Mouse (Mus musculus) gastrocnemius, postnatal 4 days (tissue): Measurements from ENCODE around the gene Faap20. TPM values are rescaled to one million over a fixed set of nuclear protein-coding genes. Genes with fewer than 3 reads are reported as not detected.

Experiments
- DNase-seq, 2 experiments: peaks; one replicate each; pipeline ENCODE4 v3.0.0; 2021 to 2022; ENCODE audit warnings: low spot score in 2 of 2, mixed read lengths in 2 of 2
- long read RNA-seq, 2 experiments: library from polyadenylated mRNA; stranded (forward); transcript quantifications; one replicate each; pipeline ENCODE4 v2.0.0; 2021
- total RNA-seq, 2 experiments: library from RNA; stranded (reverse); gene quantifications; 2 replicates each; pipeline ENCODE4 v1.2.3; 2021

The Faap20 gene
- 10 to 100 TPM; 41.0 to 44.3 TPM for total RNA-seq
- long read RNA-seq, experiment 1, transcript Faap20-210 (4 exons, 1,076 nt), result minor isoform, 23 of 64 reads
- long read RNA-seq, experiment 1, transcript Faap20-201 (3 exons, 1,479 nt), result major isoform, 32 of 64 reads
- long read RNA-seq, experiment 1, partial matches to known transcripts, result 0 of 64 reads
- long read RNA-seq, experiment 1, other reads (novel, unspliced or antisense), result 5 of 64 reads
- long read RNA-seq, experiment 2, transcript Faap20-210 (4 exons, 1,076 nt), result major isoform, 25 of 61 reads
- long read RNA-seq, experiment 2, transcript Faap20-201 (3 exons, 1,479 nt), result minor isoform, 24 of 61 reads
- long read RNA-seq, experiment 2, partial matches to known transcripts, result 2 of 61 reads
- long read RNA-seq, experiment 2, other reads (novel, unspliced or antisense), result 6 of 61 reads

DNA sequence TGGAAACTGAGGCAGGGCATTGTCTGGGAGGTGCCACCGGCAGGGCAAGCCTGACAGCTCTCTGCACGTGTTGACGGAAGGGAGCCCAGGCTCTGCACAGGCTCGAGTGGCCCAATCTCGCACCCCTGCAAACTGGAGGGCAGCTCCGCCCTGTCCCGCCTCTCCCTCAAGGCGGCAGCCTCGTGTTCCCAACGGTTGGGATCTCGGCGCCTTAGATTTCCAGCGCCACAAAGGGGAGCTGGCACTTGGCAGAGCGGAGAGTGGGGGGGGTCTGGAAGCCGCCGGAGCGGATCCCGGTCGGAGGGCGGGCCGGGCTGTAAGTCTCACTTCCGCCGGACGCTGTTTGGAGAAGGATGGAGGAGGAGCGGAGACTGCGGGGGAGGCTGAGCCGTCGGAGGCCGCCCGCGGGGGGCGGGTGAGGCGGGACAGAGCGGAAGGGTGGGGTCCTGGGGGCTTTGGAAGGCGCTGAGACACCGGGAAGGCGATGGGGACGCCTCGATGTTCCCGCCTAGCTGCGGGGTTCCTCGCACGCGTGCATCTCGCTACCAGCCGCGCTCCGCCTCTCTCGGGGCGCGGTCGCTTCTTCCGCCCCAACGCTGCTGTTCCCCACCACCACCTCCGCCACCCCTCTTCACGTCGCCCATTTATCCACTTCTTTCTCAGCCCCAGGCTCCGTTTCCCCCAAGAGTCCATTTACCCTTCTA lies at the start of gene Faap20:
Gene Faap20 (plus strand): TSS at position 155 of the 704 bp plus-strand sequence.
- peak; percentile 88 to 93 for DNase-seq

DNA sequence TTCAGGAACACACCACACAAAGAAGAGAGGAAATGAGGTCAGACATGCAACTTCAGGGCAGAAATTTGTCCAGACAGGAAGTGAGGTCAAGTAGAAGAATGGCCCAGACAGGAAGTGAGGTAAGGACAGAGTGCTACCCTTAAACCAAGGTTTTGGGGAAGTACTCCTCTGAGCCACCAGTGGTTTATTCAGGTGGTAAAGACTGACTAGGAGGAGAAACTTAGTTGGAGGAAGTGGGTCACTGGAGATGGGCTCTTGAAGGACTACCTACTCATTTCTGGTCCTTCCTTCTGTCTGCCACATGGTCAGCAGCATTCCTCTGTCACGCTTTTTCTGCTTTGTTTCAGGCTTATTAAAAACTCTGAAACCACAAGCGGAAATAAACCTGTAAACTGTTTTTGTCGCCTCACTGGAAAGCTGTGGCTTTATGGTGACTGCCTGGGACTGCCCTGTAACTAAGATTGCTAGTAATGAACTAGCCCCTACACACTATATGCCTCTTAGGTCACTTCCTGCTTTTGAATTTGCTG lies 48.7 kb upstream of the Faap20 start:
- no peak for DNase-seq

DNA sequence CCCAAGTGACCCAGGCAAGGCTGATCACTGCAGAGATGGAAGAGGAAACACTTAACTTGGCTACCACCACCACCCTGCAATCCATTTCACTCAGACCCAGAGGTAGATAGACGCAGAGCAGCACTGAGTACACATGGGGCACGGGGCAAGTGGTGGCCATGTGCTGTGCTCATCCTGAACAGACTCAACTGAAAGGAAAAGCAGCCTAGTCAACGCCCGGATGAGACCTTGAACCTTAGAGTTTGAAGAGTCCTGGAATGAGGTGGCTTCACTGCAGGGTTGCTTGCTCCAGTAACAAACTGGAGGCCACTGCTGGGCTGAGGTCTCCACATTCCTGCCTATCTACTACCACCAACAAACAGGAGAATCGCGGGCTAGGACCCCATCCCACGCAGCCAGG lies 47.8 kb upstream of the Faap20 start:
- DNase-seq, result peak in 1 of 2 experiments; percentile 9

DNA sequence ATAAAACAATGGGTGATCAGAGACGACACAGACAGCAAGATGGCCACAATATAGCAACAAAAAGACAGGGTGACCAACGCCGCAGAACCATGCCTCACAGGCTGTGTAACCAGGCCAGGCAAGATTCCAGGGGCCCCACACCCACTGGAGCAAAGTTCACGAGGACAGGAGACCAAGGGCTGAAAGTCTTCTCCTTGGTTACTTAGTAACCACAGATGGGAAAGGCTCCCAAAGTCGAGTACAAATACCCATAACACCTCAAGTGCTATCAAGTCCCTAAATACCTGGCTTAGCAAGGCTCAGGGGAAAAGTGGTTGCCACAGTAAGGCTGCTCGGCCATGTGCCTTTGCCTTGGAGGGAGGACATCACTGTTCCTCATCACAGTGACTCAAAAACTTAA lies 43.7 kb upstream of the Faap20 start:
- no peak for DNase-seq

DNA sequence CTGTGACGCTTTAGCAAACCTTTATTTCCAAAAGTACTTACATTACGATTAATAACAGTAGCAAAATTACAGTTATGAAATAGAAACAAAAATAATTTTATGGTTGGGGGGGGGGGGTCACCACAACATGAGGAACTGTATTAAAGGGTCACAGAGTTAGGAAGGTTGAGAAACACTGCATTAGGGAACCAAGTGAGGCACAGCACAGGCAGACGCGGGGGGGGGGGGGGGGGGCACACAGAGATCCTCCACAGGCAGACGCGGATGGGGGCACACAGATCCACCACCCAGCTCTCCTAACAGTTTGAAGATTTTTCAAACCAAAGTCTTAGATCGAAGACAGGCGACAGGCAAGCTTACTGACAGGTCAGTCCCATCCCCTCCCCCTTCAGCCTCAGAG lies 43.1 kb upstream of the Faap20 start:
- DNase-seq, result no peak

DNA sequence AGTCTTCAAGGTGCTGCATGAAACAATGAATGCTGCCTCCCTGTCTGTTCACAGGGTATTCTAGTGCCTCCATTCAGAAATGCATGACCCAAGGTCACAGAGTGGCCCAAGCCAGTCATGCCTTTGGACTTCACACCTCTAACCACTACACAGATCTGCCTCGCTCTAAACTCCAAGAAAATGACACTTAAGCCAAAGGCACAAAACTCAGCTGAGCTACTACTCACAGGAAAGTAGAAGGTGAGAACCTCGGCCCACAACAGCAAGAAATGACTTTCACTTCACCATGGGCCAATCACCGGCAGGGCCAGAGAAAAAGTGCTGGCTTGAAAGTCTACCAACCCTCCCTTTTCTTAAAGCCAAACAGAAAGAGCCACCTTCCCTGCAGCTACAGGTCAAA lies 41.8 kb upstream of the Faap20 start:
- no peak for DNase-seq

DNA sequence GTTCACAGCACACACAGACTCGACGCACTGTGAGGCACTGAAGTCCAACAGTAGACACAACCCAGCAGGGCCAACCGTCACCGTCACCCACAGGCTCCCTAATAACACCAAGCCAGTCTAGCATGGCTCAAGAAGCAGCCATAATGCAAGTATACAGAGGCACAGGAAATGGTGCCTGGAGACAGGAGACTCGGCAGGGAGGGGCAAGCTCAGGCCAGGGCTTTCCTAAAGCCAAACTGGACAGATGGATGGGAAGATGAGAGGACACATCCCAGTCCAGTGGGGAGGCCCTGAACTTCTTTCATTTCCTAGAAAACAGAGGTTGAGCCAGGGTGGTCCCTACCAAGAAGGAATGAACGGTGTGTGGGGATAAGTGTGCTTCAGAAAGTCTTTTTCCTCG lies 41.0 kb upstream of the Faap20 start:
- DNase-seq, result no peak

DNA sequence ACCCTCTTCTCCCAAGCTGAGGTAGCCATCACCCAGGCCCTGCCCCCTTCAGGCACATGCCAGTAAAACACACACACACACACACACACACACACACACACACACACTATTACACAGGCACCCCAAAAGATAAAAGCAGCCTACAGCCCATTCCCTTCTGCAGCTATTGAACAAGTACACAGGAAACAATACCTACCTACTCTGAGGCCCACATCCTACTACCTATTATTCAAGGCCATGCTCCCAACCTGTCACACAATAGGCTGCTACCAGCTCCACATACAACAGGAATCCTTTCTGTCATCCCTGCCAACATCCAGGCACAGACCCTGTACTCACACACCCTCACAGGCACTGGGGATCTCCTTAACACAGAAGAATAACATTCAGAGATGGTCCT lies 40.5 kb upstream of the Faap20 start:
- DNase-seq, result no peak

DNA sequence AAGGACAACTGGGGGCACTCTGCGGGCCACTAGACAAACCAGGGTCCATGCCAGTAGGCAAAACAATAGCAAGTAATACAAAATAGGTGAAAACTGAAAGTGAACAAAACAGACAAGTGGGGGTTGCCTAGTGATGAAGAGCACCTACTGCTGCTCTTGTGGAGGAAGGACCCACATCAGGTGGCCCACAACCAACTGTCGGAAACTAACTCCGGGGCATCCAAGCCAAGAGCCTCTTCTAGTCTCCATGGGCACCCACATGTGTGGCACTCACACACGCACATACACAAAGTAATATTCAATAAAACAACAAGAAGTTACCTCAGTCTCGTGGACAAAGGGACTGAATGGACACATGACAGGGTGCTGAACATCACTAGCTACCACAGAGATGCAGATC lies 40.1 kb upstream of the Faap20 start:
- no peak for DNase-seq

DNA sequence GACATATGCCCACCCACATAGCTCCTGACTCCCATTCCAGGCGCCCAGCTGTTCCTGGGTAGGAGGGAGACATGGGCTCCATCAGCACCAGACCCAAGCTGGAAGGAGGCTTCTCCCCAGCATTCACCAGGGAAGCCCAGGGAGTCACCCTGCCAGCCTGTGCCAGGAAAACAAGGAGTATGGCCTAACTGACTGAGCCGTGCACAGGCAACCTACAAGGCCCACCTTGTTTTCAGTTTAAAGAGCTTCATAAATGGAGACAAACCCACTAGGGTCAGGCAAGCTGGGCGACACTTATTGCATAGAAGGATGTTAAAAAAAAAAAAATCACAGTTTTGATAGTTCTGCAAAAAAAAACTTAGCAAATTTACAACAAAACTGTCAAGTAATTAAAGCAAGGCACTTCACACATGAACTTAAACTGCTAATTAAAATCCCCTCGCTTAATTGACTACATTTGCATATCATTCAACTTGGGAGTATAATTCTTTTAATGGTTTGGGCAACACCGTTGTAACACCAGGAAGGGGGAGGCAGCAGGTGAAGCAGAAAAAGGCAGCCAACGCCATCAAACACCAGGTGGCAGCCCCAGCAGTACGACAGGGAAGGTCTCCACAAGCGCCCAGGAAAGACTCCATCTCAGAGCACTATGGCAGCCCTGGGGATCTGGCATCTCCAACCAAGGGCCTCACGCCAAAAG lies 36.4 kb upstream of the Faap20 start:
- no peak for DNase-seq

DNA sequence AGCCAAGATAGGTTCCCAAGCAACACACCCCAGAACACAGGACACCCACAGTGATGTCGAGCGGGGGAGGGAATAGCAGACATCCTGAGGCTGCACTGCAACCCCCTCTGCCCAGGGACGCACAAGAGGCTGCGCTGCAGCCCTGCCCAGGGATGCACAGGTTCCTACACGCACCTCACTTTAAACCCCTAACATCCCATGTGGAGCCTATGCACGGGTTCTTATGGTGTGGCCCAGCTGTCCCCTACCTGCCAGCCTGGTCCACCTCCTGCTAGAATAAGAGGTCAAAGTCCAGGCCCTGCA lies 35.9 kb upstream of the Faap20 start:
- DNase-seq, result no peak

DNA sequence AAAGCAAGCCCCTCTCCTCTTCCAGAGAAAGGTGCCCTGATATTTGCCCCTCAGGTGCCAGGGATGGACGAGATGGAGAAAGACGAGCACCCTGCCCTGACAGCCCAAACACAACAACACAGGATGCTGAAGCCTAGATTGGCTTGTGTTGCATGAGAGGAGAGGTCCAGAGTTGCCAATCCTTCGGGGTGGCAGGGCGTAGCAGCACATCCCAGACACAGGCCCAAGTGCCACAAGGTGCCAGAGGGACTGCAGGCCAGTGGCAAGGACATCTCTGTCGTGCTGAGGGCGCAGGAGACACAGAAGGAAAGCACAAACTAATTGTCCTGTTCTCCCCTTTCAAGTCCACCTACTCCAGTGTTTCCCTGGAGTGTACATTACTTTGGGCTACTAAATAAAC lies 35.4 kb upstream of the Faap20 start:
- DNase-seq, result no peak

DNA sequence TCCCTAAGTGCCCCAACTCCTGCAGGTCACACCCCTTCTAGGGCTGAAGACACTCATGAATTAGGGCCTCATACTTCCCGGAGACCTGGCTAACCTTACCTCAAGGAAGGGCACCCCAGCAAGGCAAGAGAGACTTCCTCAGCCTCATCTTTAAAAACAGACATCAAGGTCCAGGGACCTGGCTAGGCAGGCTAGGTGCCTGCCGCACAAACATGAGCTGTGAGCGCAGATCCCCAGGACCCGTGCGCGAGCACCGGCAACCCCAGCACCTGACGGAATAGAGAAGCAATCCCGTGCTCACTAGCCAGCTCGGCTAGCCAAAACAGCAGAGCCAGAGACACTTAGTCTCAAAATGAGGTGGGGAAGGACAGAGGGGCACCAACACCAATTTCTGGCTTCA lies 34.8 kb upstream of the Faap20 start:
- DNase-seq, result no peak

DNA sequence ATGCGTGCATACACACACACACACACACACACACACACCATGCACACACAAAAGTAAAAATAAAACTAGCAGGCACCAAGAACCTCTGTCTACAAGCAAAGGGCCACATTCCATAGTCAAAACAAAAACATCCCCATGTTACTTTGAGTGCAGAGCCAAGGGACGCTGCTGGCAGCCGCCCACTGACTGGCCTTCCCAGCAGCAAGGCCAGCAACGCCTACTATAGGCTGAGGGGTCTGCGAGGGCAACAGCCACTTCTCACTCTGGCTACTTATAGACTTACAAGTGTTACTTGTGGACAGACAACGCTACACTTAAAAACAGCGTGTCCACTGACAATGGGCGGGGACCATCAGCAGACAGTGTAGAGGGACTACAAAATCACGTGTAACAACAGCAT lies 34.4 kb upstream of the Faap20 start:
- DNase-seq, result no peak

DNA sequence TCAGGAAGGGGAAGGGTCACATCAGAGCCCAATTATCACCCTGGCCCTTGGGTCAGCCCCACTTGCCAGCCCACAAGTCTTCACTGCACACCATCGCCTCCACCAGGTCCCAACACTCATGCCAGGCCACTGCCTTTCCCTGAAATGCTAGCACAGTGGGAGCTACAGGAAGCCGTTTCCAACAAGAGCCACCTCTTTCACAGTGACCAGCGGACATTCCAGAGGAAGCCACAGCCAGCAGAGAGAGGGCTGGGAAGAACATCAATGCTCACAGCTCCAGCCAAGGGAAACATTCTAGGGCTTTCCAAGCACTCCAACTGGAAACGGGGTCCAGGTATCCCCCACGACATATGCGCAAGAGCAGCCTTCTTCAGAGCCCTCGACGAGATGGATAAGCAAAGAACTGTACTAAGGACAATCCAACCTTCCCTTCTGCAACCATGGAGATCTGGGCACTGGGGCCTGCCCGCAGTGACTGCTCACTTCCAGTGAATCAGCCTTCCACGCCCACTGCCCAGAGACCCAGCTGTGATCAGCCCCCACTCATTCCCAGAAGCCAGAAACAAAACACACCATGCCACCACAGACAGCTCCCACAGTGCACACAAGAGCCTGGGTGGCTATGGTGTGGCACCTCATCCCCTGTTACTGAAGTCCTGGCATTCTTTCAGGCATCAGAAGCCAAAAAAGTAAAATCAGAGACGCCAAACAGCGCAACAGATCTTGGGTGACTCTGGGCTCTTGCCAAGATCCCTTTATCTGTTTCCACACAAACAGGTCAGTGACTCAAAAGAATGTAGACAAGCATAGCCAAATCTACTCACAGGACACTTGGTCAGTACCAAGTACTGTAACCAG lies 33.6 kb upstream of the Faap20 start:
- DNase-seq, result no peak

DNA sequence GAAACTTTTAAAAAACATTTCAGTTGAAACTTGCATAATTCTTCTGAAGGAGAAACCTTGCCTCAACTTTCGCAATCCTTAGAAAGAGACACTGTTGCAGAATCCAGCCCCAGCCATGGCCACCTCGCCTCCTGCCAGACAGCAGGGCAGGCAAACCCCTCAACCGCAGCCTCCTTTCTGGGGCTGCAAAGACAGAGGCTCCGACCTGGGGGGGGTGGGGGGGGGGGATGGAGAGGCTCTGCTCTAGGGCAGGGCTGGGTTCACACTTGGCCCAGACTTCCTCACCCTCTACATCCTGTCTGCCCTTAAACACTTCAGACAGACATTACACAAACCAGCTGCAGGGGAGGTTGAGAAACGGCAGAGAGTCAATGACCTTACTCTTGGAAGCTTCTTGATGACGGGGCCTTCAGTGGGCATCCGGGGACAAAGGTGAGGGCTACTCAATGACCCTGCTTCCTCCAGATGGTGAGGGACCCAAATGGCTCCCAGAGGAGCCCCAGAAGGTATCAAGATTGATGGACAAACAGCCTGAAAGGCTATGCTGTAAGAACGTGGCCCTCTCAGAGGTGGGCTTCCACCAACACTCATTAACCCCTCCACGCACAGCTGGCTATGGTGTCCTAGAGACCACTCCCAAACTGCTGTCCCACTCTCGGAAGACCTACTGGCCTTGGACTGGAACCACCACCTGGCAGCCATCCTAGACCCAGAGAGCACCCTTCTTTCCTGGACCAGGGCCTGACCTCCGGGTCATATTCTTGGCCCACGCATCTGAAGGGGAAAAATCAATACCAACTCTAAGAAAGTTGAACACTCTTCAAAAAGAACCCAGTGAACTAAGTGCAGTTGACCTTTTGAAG lies 32.1 kb upstream of the Faap20 start:
- peak in 1 of 2 experiments; percentile 17 for DNase-seq

DNA sequence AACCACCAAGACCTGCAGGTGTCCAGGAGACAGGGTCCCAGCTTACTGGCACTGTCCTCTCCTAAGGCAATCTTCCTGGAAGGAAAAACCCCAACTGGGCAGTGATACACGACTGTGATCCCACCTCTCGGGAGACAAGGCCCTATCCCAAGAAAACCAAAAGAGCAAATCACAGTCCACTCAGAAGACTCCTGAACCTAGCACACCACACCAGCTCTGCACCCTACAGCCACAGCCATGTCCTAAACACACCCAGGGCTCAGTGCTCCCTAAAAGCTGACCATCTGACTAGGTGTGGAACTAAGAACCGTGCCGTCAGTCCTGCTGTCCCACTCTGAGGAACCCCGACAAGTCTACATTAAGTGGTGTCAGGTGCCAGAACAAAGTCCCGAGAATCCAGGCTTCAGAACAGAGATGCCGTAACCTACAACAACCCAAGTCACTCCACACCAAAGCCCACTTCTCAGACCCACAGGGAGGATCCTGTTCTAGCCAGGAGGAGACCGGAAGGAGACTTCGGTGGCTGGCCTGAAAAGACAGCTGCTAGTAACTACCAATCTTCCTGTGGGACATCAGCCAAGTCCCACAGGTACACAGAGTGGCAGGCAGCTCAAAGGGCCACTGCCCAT lies 31.4 kb upstream of the Faap20 start:
- DNase-seq, result peak in 1 of 2 experiments; percentile 10

DNA sequence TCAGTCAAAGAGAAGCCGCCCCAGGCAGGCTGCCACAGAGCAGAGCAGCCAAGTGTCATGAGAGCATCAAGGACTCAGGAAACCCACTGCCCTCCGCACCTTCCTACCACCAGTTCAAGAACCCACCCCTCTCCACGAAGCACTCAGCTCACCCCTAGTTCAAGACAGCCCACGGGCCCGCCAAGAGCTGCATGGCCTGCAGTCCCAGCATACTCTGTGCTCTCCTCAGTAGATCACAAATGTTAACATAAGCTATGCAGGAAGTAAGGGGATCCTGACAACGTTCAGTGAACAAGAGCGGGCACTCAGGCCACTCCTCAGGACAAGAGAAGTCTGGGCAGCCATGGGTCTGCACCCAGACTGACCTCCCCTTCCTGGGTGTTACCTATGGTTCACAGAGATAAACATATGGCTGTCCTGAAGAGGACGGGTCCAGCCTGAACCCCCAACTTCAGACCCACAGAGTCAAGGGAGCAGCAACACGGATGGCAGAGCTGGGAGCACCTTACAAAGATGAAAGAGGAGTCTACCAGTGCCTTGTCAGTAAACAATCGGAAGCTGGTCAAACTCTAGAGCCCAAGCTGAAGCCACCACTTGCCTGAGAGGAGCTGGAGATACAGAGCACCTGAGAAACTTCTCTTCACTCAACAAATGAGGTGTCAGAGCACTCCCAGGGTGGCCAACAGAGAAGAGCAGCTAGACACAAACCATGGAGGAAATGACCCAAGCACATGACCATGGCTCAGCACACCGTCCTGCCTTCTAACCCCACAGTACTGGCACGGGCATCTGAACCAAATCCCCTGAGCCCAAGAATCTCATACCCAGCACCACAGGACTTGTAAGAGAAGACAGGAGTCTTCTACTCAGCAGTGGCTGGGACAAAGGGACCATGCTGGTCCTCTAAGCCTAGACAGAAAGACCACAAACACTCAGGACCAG lies 30.1 kb upstream of the Faap20 start:
- DNase-seq, result peak in 1 of 2 experiments; percentile 26
